Mouse (Mus musculus): ENCODE measurements at regions not wholly inside any gene's neighbourhood (a gene's known extent, or its start where the extent isn't known, plus 50 kb on each side); places are given as distances from the start of the nearest gene placed in this dataset.
A peak's percentile ranks its signal among the peaks of the same experiment; 100 is the strongest.
"Not testable (repeated sequence)": the region's sequence is repeated elsewhere in the genome, so short reads cannot be mapped to it uniquely, and the experiment has no call there.

DNA sequence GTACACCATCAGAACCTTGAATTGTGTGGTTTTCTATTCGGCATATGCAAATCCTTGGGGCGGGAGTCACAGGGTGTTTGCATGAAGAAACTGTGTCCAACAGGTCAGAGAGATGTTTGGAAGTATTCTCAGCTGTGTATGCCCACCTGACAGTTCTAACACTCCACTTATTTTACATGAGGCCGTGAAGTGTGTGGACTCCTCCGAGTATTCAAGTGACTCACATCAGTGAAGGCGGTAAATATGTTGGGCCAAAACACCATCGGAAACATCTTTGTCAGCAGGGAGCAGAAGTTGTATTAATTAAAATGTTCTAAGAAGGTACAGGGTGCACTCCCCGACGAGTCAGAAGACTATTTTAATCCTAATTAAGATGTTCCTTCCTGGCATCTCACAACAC is 79.8 kb upstream of the Zbtb18 start:
- Histone ChIP-seq H3K9me3 (ENCODE audit: control insufficient read depth, low read length) (no peaks in the 10 kb centered on the region), H3K27me3 (replicated peaks; ENCODE audit: control insufficient read depth, insufficient read depth, low read length) (no peaks in the 10 kb centered on the region), H3K36me3 (ENCODE audit: control insufficient read depth, insufficient read depth, low read length) (no peaks in the 10 kb centered on the region), H3K27ac (ENCODE audit: low read length) (no peak overlapping the region), H3K4me3 (ENCODE audit: low read length) (no peak overlapping the region), H3K4me2 (ENCODE audit: low read depth, low read length) (no peak overlapping the region), H3K4me1 (ENCODE audit: control insufficient read depth, insufficient read depth, low read length) (no peaks in the 10 kb centered on the region), H3K9ac (ENCODE audit: low read depth, low read length) (no peak overlapping the region)
- ATAC-seq = no peak
- WGBS = 88% methylated on average over 8 of the region's 8 CpGs

DNA sequence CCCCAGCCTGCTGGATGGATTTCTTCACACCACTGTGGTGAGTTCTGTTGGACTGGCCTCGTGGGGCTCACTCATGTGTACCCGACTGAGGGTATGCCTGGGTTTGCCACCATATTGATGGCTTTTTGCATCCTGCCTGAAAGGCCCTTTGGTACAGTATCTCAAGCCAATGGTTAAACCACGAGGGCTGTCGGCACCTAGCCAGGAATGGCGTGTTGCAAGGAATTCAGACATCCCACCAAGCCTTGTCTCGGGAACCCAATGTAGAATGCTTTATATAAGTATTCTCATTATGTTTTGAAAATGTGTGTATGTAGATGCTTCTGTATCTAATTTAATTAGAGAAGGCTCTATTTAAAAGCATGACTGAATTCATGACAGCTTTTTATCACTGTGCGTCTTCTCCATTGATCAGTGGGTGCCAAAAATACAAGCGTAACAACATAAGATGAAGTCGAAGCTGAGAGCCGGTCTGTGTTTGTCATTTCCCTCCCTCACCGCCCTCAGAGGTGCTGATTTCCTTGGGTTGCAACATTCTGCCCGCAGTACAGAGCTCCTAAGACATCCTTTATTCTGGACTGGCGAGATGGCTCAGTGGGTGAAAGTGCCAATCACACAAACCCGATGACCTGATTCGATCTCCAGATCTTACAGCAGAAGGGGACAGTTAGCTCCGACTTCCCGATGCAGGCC is 90.5 kb upstream of the Akt3 start:
- Histone ChIP-seq H3K4me2 (ENCODE audit: low read depth, low read length) (no peak overlapping the region), H3K27me3 (replicated peaks; ENCODE audit: control insufficient read depth, insufficient read depth, low read length) (no peaks in the 10 kb centered on the region), H3K4me1 (ENCODE audit: control insufficient read depth, insufficient read depth, low read length) (no peaks in the 10 kb centered on the region), H3K27ac (ENCODE audit: low read length) (no peak overlapping the region), H3K36me3 (ENCODE audit: control insufficient read depth, insufficient read depth, low read length) (no peaks in the 10 kb centered on the region), H3K9me3 (ENCODE audit: control insufficient read depth, low read length) (no peaks in the 10 kb centered on the region), H3K4me3 (ENCODE audit: low read length) (no peak overlapping the region), H3K9ac (ENCODE audit: low read depth, low read length) (no peak overlapping the region)
- no peak for ATAC-seq
- WGBS = 93% methylated on average over 17 of the region's 17 CpGs

DNA sequence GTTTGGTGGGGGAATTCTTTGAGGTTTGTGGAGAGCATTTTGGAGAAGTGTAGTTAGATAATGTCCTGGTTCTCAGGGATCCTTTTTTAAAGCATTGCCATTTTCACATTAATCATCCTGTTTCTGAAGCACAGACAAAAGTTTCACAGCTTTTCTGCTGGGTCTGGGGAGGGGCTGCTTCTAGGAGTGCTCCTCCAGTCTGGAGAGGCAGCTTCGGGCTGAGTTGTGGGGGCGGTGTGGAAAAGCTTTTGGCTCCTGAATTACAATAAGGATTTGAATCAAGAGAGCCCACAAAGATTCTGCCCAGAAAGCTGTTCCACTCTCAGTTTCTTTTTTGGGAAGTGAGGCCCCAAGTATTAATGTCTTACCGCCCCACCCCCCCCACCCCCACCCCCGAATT is 89.2 kb upstream of the Akt3 start:
- no peaks in the 10 kb centered on the region for H3K36me3 ChIP-seq (ENCODE audit: control insufficient read depth, insufficient read depth, low read length)
- H3K4me1 ChIP-seq (ENCODE audit: control insufficient read depth, insufficient read depth, low read length) = peaks cover 3% of the 10 kb centered on the region; the same call in 1 of the 2 replicates
- no peak for ATAC-seq
- WGBS = 55% methylated on average over 4 of the region's 4 CpGs
- no peak overlapping the region for H3K4me3 ChIP-seq (ENCODE audit: low read length)
- no peak overlapping the region for H3K9ac ChIP-seq (ENCODE audit: low read depth, low read length)
- H3K9me3 ChIP-seq (ENCODE audit: control insufficient read depth, low read length) = no peaks in the 10 kb centered on the region
- no peak overlapping the region for H3K4me2 ChIP-seq (ENCODE audit: low read depth, low read length)
- no peak overlapping the region for H3K27ac ChIP-seq (ENCODE audit: low read length)
- no peaks in the 10 kb centered on the region for H3K27me3 ChIP-seq (replicated peaks; ENCODE audit: control insufficient read depth, insufficient read depth, low read length)

DNA sequence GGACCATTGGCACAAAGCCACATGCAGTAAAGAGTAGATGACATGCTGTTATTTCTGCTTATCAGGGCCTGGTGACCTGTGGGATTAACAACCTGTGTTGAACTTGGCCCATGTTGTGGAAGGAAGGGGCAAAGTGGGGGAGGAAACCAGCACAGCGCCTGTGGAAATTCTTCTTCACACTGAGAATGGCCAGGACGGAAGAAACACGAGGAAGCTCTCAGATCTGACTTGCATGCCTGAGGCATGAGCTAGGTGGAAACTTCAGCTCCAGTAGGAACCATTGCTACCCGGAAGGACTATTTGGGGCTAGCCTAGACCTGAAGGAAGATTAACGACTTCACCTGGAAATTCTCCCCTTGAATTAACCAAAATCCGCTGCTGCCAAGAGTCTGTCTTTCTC is 88.5 kb upstream of the Akt3 start:
- no peak for ATAC-seq
- Histone ChIP-seq H3K27me3 (replicated peaks; ENCODE audit: control insufficient read depth, insufficient read depth, low read length) (no peaks in the 10 kb centered on the region), H3K36me3 (ENCODE audit: control insufficient read depth, insufficient read depth, low read length) (no peaks in the 10 kb centered on the region), H3K9me3 (ENCODE audit: control insufficient read depth, low read length) (no peaks in the 10 kb centered on the region), H3K4me2 (ENCODE audit: low read depth, low read length) (no peak overlapping the region), H3K4me1 (ENCODE audit: control insufficient read depth, insufficient read depth, low read length) (peaks cover 3% of the 10 kb centered on the region; the same call in 1 of the 2 replicates), H3K9ac (ENCODE audit: low read depth, low read length) (no peak overlapping the region), H3K27ac (ENCODE audit: low read length) (no peak overlapping the region), H3K4me3 (ENCODE audit: low read length) (no peak overlapping the region)
- 69% methylated on average over 6 of the region's 6 CpGs for WGBS

DNA sequence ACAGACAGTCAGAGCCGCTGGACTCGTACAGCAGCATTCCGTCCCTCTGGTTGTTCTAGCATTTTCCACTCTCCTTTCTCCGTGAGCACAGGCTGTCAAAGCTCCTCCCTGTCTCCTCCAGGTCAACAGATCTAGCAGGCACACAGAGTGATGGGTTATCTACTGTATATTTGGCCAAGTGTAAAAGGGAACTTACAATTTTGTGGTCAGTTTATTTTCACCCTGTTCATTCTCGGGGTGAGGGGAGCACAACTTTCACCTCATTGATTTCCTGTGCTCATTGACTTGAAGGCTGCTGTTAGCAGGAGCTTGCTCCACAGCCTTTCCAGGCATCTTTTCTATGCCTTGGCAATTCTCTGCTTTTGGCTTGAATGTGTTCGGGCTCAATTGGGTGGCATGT is 87.5 kb upstream of the Akt3 start:
- H3K4me3 ChIP-seq (ENCODE audit: low read length) = no peak overlapping the region
- H3K9ac ChIP-seq (ENCODE audit: low read depth, low read length) = no peak overlapping the region
- no peaks in the 10 kb centered on the region for H3K36me3 ChIP-seq (ENCODE audit: control insufficient read depth, insufficient read depth, low read length)
- peaks cover 3% of the 10 kb centered on the region; the same call in 1 of the 2 replicates for H3K4me1 ChIP-seq (ENCODE audit: control insufficient read depth, insufficient read depth, low read length)
- no peaks in the 10 kb centered on the region for H3K9me3 ChIP-seq (ENCODE audit: control insufficient read depth, low read length)
- H3K4me2 ChIP-seq (ENCODE audit: low read depth, low read length) = no peak overlapping the region
- H3K27me3 ChIP-seq (replicated peaks; ENCODE audit: control insufficient read depth, insufficient read depth, low read length) = no peaks in the 10 kb centered on the region
- ATAC-seq = no peak
- H3K27ac ChIP-seq (ENCODE audit: low read length) = no peak overlapping the region
- whole genome bisulfite sequencing = 79% methylated on average over 6 of the region's 6 CpGs

DNA sequence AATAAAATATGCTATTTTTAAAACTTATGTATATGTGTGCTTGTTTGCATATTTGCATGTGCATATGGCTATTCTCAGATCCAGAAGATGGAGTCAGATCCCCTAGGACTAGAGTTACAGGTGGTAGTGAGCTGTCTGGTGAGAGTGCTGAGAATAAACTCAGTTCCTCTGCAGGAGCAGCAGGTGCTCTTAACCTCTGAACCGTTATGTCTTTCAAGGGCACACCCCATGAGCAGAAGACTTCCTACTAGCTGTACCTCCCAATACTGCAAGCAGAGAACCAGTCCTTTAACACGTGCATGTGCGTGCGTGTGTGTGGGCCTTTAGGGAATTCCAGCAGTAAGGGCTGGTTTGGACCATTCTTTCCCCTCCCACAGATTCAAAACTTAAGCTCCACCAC is 85.9 kb upstream of the Akt3 start:
- no peaks in the 10 kb centered on the region for H3K27me3 ChIP-seq (replicated peaks; ENCODE audit: control insufficient read depth, insufficient read depth, low read length)
- no peaks in the 10 kb centered on the region for H3K36me3 ChIP-seq (ENCODE audit: control insufficient read depth, insufficient read depth, low read length)
- ATAC-seq = no peak
- H3K4me2 ChIP-seq (ENCODE audit: low read depth, low read length) = no peak overlapping the region
- 76% methylated on average over 4 of the region's 4 CpGs for WGBS
- no peaks in the 10 kb centered on the region for H3K9me3 ChIP-seq (ENCODE audit: control insufficient read depth, low read length)
- no peak overlapping the region for H3K9ac ChIP-seq (ENCODE audit: low read depth, low read length)
- peaks cover 3% of the 10 kb centered on the region; the same call in 1 of the 2 replicates for H3K4me1 ChIP-seq (ENCODE audit: control insufficient read depth, insufficient read depth, low read length)
- H3K27ac ChIP-seq (ENCODE audit: low read length) = no peak overlapping the region
- H3K4me3 ChIP-seq (ENCODE audit: low read length) = no peak overlapping the region

DNA sequence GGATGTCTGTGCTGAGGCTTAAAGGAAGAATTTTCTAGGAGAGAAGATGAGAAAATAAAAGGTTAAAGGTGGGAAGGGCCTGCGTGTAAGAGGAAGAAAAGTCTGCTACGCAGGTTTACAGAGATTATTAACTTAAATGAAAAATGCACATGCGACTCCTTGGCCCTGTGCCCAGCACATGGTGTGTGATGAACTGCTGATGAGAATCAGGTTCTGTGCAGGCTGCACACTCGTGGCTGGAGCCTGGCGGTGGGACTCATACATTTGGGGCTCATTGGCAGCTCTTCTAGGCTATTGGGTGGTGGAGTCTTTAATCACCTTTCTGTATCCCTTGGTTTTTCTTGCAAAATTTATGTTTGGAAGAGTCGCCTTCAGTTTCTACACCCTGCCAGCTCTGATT is 85.1 kb upstream of the Akt3 start:
- ATAC-seq = no peak
- WGBS = 22% methylated on average over 6 of the region's 6 CpGs
- no peak overlapping the region for H3K27ac ChIP-seq (ENCODE audit: low read length)
- H3K9me3 ChIP-seq (ENCODE audit: control insufficient read depth, low read length) = no peaks in the 10 kb centered on the region
- H3K9ac ChIP-seq (ENCODE audit: low read depth, low read length) = no peak overlapping the region
- H3K4me3 ChIP-seq (ENCODE audit: low read length) = no peak overlapping the region
- H3K4me1 ChIP-seq (ENCODE audit: control insufficient read depth, insufficient read depth, low read length) = peaks cover 3% of the 10 kb centered on the region; the same call in 1 of the 2 replicates
- H3K36me3 ChIP-seq (ENCODE audit: control insufficient read depth, insufficient read depth, low read length) = no peaks in the 10 kb centered on the region
- H3K4me2 ChIP-seq (ENCODE audit: low read depth, low read length) = no peak overlapping the region
- H3K27me3 ChIP-seq (replicated peaks; ENCODE audit: control insufficient read depth, insufficient read depth, low read length) = no peaks in the 10 kb centered on the region

DNA sequence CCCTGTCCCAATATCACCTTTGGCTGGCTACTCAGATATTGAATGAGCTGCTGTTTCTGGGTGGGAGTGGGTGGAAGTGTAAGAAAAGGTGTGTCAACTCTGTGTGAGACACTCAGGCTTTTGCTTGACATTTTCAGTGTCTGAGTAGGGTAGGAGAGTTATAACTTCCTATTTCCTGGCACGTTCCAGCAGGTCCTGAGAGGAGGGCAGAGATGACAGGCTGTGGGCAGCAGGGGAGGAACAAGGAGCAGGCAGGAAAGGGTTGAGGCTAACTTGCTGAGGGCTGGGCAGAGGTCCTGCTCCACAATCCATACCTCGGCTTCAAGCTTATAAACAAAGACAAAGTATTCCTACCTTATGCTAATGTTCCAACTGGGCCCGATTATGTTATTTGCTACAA is 82.2 kb upstream of the Akt3 start:
- WGBS = 67% methylated on average over 3 of the region's 3 CpGs
- H3K4me1 ChIP-seq (ENCODE audit: control insufficient read depth, insufficient read depth, low read length) = peaks cover 3% of the 10 kb centered on the region; the same call in 1 of the 2 replicates
- no peak overlapping the region for H3K9ac ChIP-seq (ENCODE audit: low read depth, low read length)
- H3K27me3 ChIP-seq (replicated peaks; ENCODE audit: control insufficient read depth, insufficient read depth, low read length) = no peaks in the 10 kb centered on the region
- H3K4me3 ChIP-seq (ENCODE audit: low read length) = no peak overlapping the region
- no peak overlapping the region for H3K4me2 ChIP-seq (ENCODE audit: low read depth, low read length)
- H3K36me3 ChIP-seq (ENCODE audit: control insufficient read depth, insufficient read depth, low read length) = no peaks in the 10 kb centered on the region
- H3K9me3 ChIP-seq (ENCODE audit: control insufficient read depth, low read length) = no peaks in the 10 kb centered on the region
- no peak overlapping the region for H3K27ac ChIP-seq (ENCODE audit: low read length)
- ATAC-seq = no peak

DNA sequence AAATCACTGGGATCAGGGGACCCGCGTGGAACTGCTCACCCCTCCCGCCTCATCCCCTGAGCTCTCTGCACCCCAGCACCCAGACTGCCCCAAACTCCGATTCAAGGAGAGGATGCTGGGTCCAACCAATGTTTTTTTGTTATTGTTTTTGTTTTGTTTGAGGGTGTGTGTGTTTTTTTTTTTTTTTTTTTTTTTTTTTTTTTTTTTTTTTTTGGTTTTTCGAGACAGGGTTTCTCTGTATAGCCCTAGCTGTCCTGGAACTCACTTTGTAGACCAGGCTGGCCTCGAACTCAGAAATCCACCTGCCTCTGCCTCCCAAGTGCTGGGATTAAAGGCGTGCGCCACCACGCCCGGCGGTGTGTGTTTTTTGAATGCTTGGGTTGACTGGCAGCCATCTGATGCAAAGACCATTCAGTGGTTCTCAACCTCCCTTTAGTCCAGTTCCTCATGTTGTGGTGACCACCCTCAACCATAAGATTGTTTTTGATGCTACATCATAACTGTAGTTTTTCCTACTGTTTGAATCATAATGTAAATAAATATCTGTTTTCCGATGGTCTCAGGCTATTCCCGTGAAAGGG is 81.3 kb upstream of the Akt3 start:
- H3K27me3 ChIP-seq (replicated peaks; ENCODE audit: control insufficient read depth, insufficient read depth, low read length); ATAC-seq; H3K27ac ChIP-seq (ENCODE audit: low read length); H3K36me3 ChIP-seq (ENCODE audit: control insufficient read depth, insufficient read depth, low read length); H3K9me3 ChIP-seq (ENCODE audit: control insufficient read depth, low read length); H3K4me1 ChIP-seq (ENCODE audit: control insufficient read depth, insufficient read depth, low read length): not testable (repeated sequence)
- 78% methylated on average over 9 of the region's 13 CpGs for WGBS
- Histone ChIP-seq H3K9ac (ENCODE audit: low read depth, low read length) (peak overlapping the region; percentile 72), H3K4me2 (ENCODE audit: low read depth, low read length) (peak overlapping the region; percentile 91), H3K4me3 (ENCODE audit: low read length) (peak overlapping the region; percentile 56)
